Mouse (Mus musculus): ENCODE measurements around the gene Ankrd1. TPM values are rescaled to one million over a fixed set of nuclear protein-coding genes. Genes with fewer than 3 reads are reported as not detected.

Ankrd1 gene
- polyA plus RNA-seq, 1 experiment, result 256 TPM

- Histone ChIP-seq H3K79me3 (ENCODE audit: low read depth) (peaks cover 54% of the 10 kb centered on the region), H3K36me3 (ENCODE audit: control insufficient read depth, insufficient read depth) (peaks cover 49% of the 10 kb centered on the region), H3K27me3 (ENCODE audit: control insufficient read depth, insufficient read depth, insufficient read length) (no peaks in the 10 kb centered on the region), H3ac (ENCODE audit: control insufficient read depth, insufficient read length, low read depth) (peak overlapping the region; percentile 55), H3K79me2 (ENCODE audit: control insufficient read depth, insufficient read depth) (peaks cover 55% of the 10 kb centered on the region), H3K4me3 (ENCODE audit: insufficient read depth, poor library complexity, severe bottlenecking) (peak overlapping the region; percentile 65)
- TF ChIP-seq USF1 (IDR thresholded peaks at IDR 0.05; ENCODE audit: low read depth) (no peak), MYOG (IDR thresholded peaks at IDR 0.05; ENCODE audit: control insufficient read depth, extremely low read depth, insufficient read length) (no peak), CEBPB (IDR thresholded peaks at IDR 0.05; ENCODE audit: low read depth) (no peak), CTCF (IDR thresholded peaks at IDR 0.05; ENCODE audit: control insufficient read depth, insufficient read depth, insufficient read length) (no peak), MYOD1 (IDR thresholded peaks at IDR 0.05; ENCODE audit: control insufficient read depth, insufficient read length, low read depth) (no peak), MAX (IDR thresholded peaks at IDR 0.05) (no peak), FOSL1 (IDR thresholded peaks at IDR 0.05; ENCODE audit: insufficient read depth, low read length, poor library complexity, severe bottlenecking) (no peak)
Measured at GRCm38 (mm10) chr19:36119219-36119618, 680 bp downstream of the Ankrd1 start.

- Histone ChIP-seq H3K79me3 (ENCODE audit: low read depth) (peaks cover 54% of the 10 kb centered on the region), H3K79me2 (ENCODE audit: control insufficient read depth, insufficient read depth) (peaks cover 59% of the 10 kb centered on the region), H3K27me3 (ENCODE audit: control insufficient read depth, insufficient read depth, insufficient read length) (no peaks in the 10 kb centered on the region), H3K36me3 (ENCODE audit: control insufficient read depth, insufficient read depth) (peaks cover 77% of the 10 kb centered on the region), H3ac (ENCODE audit: control insufficient read depth, insufficient read length, low read depth) (peak overlapping the region; percentile 22), H3K4me3 (ENCODE audit: insufficient read depth, poor library complexity, severe bottlenecking) (peak overlapping the region; percentile 65)
- TF ChIP-seq MYOD1 (IDR thresholded peaks at IDR 0.05; ENCODE audit: control insufficient read depth, insufficient read length, low read depth) (no peak), FOSL1 (IDR thresholded peaks at IDR 0.05; ENCODE audit: insufficient read depth, low read length, poor library complexity, severe bottlenecking) (no peak), CTCF (IDR thresholded peaks at IDR 0.05; ENCODE audit: control insufficient read depth, insufficient read depth, insufficient read length) (no peak), USF1 (IDR thresholded peaks at IDR 0.05; ENCODE audit: low read depth) (no peak), CEBPB (IDR thresholded peaks at IDR 0.05; ENCODE audit: low read depth) (no peak), MYOG (IDR thresholded peaks at IDR 0.05; ENCODE audit: control insufficient read depth, extremely low read depth, insufficient read length) (no peak), MAX (IDR thresholded peaks at IDR 0.05) (no peak)
Measured at GRCm38 (mm10) chr19:36116185-36116584, 3.7 kb downstream of the Ankrd1 start.

- Histone ChIP-seq H3K27me3 (ENCODE audit: control insufficient read depth, insufficient read depth, insufficient read length) (no peaks in the 10 kb centered on the region), H3K36me3 (ENCODE audit: control insufficient read depth, insufficient read depth) (peaks cover 59% of the 10 kb centered on the region), H3ac (ENCODE audit: control insufficient read depth, insufficient read length, low read depth) (no peak overlapping the region), H3K4me3 (ENCODE audit: insufficient read depth, poor library complexity, severe bottlenecking) (no peak overlapping the region), H3K79me3 (ENCODE audit: low read depth) (peaks cover 27% of the 10 kb centered on the region), H3K79me2 (ENCODE audit: control insufficient read depth, insufficient read depth) (peaks cover 32% of the 10 kb centered on the region)
- no peak for TF ChIP-seq MYOD1 (IDR thresholded peaks at IDR 0.05; ENCODE audit: control insufficient read depth, insufficient read length, low read depth)
- TF ChIP-seq FOSL1 (IDR thresholded peaks at IDR 0.05; ENCODE audit: insufficient read depth, low read length, poor library complexity, severe bottlenecking), result no peak
- TF ChIP-seq CEBPB (IDR thresholded peaks at IDR 0.05; ENCODE audit: low read depth), result no peak
- no peak for TF ChIP-seq CTCF (IDR thresholded peaks at IDR 0.05; ENCODE audit: control insufficient read depth, insufficient read depth, insufficient read length)
- no peak for TF ChIP-seq USF1 (IDR thresholded peaks at IDR 0.05; ENCODE audit: low read depth)
- no peak for TF ChIP-seq MYOG (IDR thresholded peaks at IDR 0.05; ENCODE audit: control insufficient read depth, extremely low read depth, insufficient read length)
- no peak for TF ChIP-seq MAX (IDR thresholded peaks at IDR 0.05)
Measured at GRCm38 (mm10) chr19:36112007-36112406, 7.9 kb downstream of the Ankrd1 start.

- Histone ChIP-seq H3K27me3 (ENCODE audit: control insufficient read depth, insufficient read depth, insufficient read length) (no peaks in the 10 kb centered on the region), H3ac (ENCODE audit: control insufficient read depth, insufficient read length, low read depth) (no peak overlapping the region), H3K36me3 (ENCODE audit: control insufficient read depth, insufficient read depth) (peaks cover 52% of the 10 kb centered on the region), H3K79me2 (ENCODE audit: control insufficient read depth, insufficient read depth) (peaks cover 24% of the 10 kb centered on the region), H3K79me3 (ENCODE audit: low read depth) (peaks cover 20% of the 10 kb centered on the region), H3K4me3 (ENCODE audit: insufficient read depth, poor library complexity, severe bottlenecking) (no peak overlapping the region)
- no peak for TF ChIP-seq CTCF (IDR thresholded peaks at IDR 0.05; ENCODE audit: control insufficient read depth, insufficient read depth, insufficient read length)
- no peak for TF ChIP-seq MAX (IDR thresholded peaks at IDR 0.05)
- no peak for TF ChIP-seq FOSL1 (IDR thresholded peaks at IDR 0.05; ENCODE audit: insufficient read depth, low read length, poor library complexity, severe bottlenecking)
- TF ChIP-seq MYOD1 (IDR thresholded peaks at IDR 0.05; ENCODE audit: control insufficient read depth, insufficient read length, low read depth), result no peak
- no peak for TF ChIP-seq MYOG (IDR thresholded peaks at IDR 0.05; ENCODE audit: control insufficient read depth, extremely low read depth, insufficient read length)
- TF ChIP-seq CEBPB (IDR thresholded peaks at IDR 0.05; ENCODE audit: low read depth), result no peak
- TF ChIP-seq USF1 (IDR thresholded peaks at IDR 0.05; ENCODE audit: low read depth), result no peak
Measured at GRCm38 (mm10) chr19:36111054-36111895, 8.6 kb downstream of the Ankrd1 start.

GRCm38 (mm10) chr19:36110465-36110864 lies 9.4 kb downstream of the Ankrd1 start:
- no peaks in the 10 kb centered on the region for H3K27me3 ChIP-seq (ENCODE audit: control insufficient read depth, insufficient read depth, insufficient read length)
- H3ac ChIP-seq (ENCODE audit: control insufficient read depth, insufficient read length, low read depth), result no peak overlapping the region
- peaks cover 50% of the 10 kb centered on the region for H3K36me3 ChIP-seq (ENCODE audit: control insufficient read depth, insufficient read depth)
- no peak overlapping the region for H3K4me3 ChIP-seq (ENCODE audit: insufficient read depth, poor library complexity, severe bottlenecking)
- peaks cover 12% of the 10 kb centered on the region for H3K79me3 ChIP-seq (ENCODE audit: low read depth)
- peaks cover 16% of the 10 kb centered on the region for H3K79me2 ChIP-seq (ENCODE audit: control insufficient read depth, insufficient read depth)
- TF ChIP-seq MYOG (IDR thresholded peaks at IDR 0.05; ENCODE audit: control insufficient read depth, extremely low read depth, insufficient read length) (no peak), USF1 (IDR thresholded peaks at IDR 0.05; ENCODE audit: low read depth) (no peak), CTCF (IDR thresholded peaks at IDR 0.05; ENCODE audit: control insufficient read depth, insufficient read depth, insufficient read length) (no peak), MYOD1 (IDR thresholded peaks at IDR 0.05; ENCODE audit: control insufficient read depth, insufficient read length, low read depth) (no peak), FOSL1 (IDR thresholded peaks at IDR 0.05; ENCODE audit: insufficient read depth, low read length, poor library complexity, severe bottlenecking) (no peak), MAX (IDR thresholded peaks at IDR 0.05) (no peak), CEBPB (IDR thresholded peaks at IDR 0.05; ENCODE audit: low read depth) (no peak)
